Mouse (Mus musculus) heart, adult 18-20 months (tissue): ENCODE results near the gene Ctnnb1. TPM values are rescaled to one million over a fixed set of nuclear protein-coding genes. Genes with fewer than 3 reads are reported as not detected.
"Not testable (repeated sequence)": the region's sequence is repeated elsewhere in the genome, so short reads cannot be mapped to it uniquely, and the experiment has no call there.

Experiments used
- DNase-seq, 2 experiments: peaks; one replicate each; pipeline ENCODE4 v3.0.0; 2021 to 2022; ENCODE audit warnings: mixed read lengths in 1 of 2
- long read RNA-seq, 2 experiments: library from polyadenylated mRNA; stranded (forward); transcript quantifications; one replicate each; pipeline ENCODE4 v2.0.0; 2021
- total RNA-seq, 2 experiments: library from RNA; stranded (reverse); gene quantifications; 2 replicates each; pipeline ENCODE4 v1.2.3; 2021

Gene Ctnnb1
- total RNA-seq = 100 to 1,000 TPM; 384 to 392 TPM
- long read RNA-seq, experiment 1, transcript Ctnnb1-215 (1 exons, 1,292 nt) = minor isoform, 12 of 52 reads
- long read RNA-seq, experiment 1, transcript Ctnnb1-201 (15 exons, 3,623 nt) = major isoform, 16 of 52 reads
- long read RNA-seq, experiment 1, partial matches to known transcripts = 21 of 52 reads
- long read RNA-seq, experiment 1, other reads (novel, unspliced or antisense) = 3 of 52 reads
- long read RNA-seq, experiment 2, transcript Ctnnb1-201 (15 exons, 3,623 nt) = major isoform, 12 of 30 reads
- long read RNA-seq, experiment 2, transcript Ctnnb1-215 (1 exons, 1,292 nt) = minor isoform, 8 of 30 reads
- long read RNA-seq, experiment 2, partial matches to known transcripts = 8 of 30 reads
- long read RNA-seq, experiment 2, other reads (novel, unspliced or antisense) = 2 of 30 reads

- DNase-seq = no peak
Observed at GRCm38 (mm10) chr9:120929081-120929480, at the start of gene Ctnnb1. Gene Ctnnb1, plus strand, starts transcription at chr9:120929216.

DNA sequence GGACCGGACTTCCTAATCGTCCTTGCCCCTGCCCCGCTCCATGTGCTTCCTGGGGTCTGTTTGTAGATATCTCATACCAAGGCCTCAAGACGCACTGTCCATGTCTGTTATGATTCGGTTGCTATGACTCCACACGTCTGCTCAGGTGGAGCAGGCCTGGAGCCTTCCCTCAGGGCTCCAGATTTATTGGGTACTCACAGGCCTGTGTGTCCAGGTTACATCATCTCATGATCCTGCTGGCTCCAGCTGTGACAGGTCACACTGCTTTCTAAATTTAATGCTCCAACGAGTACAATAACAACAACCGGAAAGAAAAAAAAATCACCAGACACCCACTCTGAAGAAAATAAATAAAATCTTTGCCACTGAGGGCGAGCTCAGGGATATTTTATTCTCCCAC is 48.7 kb upstream of the Ctnnb1 start:
- DNase-seq = peak; percentile 50 to 64

GRCm38 (mm10) chr9:120881121-120881520 is 47.9 kb upstream of the Ctnnb1 start:
- peak; percentile 81 to 86 for DNase-seq

GRCm38 (mm10) chr9:120881839-120882238 is 47.2 kb upstream of the Ctnnb1 start:
- DNase-seq = no peak

DNA sequence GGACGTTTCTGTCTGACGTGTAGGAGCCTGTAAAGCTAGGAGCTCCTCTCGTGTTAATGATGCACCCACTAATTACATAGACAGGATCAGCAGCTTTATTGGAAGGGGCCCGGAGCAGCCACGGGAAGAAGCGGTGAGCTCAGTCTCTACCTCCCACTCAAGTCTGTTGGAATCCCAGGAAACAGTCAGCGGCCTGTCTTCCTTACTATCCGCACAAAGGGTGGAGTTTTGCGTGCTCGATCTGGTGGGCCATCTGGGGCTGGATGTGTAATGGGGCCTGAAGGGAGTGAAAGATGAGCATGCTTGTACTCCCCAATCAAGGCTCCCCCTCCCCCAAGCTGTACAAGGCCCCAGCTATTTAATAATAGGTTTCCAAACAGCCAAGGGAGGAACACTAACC is 44.3 kb upstream of the Ctnnb1 start:
- DNase-seq = no peak

GRCm38 (mm10) chr9:120887631-120888030 is 41.4 kb upstream of the Ctnnb1 start:
- no peak for DNase-seq

DNA sequence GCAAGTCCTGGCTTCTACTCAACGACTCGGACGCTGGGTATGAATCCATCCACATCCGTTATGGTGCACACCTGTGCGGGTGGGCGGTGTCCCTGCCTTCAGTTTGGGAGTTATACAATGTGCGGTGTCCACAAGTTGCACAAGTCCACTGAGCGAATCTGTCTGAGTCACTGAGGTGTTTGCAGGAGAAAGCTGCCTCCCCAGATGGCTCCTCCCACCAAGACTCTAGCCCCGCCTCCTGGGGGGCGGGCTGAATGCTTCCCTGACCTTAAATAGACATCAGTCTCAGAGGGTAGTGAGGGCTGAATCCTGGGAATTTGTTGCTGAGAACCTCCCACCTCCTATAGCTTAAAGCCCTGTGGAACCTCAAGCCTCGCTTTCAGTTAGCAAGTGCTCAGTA is 35.6 kb upstream of the Ctnnb1 start:
- DNase-seq = no peak

- DNase-seq = no peak
Observed at GRCm38 (mm10) chr9:120893971-120894370, 35.0 kb upstream of the Ctnnb1 start.

DNA sequence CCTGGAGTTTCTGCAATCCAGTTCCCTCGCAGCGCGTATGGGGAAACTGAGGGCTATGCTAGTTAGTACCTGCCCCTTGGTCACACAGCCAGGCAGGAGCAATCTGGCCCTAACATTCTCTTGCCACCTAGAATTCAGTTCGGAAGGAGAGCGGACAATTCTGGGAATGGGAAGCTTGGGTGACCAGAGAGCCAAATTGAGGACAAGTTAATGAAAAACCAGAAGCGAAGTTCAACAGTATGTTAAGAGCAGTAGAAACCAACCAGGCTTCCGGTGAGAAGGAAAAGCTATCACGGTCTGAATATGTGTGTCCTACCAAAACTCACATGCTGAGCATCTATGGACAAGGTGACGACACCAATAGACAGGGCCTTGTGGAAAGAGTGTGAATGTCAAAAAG is 34.6 kb upstream of the Ctnnb1 start:
- no peak for DNase-seq

GRCm38 (mm10) chr9:120896502-120896901 is 32.5 kb upstream of the Ctnnb1 start:
- DNase-seq = no peak

GRCm38 (mm10) chr9:120897269-120897668 is 31.7 kb upstream of the Ctnnb1 start:
- no peak for DNase-seq

DNA sequence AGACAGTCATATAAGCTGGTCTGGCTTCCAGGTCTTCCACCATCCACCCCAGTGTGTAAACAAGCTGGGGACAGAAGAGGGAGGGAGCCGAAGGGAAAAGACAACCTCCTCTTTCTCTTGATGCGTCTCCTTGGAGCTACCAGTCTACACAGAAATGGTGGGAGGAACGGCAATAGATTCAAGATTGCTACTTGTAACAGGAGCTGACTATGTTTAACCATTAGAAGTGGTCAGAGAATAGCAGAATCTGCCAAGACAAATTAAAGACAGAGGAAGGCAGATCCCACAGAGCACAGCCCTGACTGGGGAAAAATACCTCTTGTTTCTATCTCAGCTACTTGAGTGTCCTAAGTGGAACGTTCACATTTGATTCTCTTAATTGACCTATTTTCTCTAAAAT is 29.2 kb upstream of the Ctnnb1 start:
- DNase-seq = no peak

DNA sequence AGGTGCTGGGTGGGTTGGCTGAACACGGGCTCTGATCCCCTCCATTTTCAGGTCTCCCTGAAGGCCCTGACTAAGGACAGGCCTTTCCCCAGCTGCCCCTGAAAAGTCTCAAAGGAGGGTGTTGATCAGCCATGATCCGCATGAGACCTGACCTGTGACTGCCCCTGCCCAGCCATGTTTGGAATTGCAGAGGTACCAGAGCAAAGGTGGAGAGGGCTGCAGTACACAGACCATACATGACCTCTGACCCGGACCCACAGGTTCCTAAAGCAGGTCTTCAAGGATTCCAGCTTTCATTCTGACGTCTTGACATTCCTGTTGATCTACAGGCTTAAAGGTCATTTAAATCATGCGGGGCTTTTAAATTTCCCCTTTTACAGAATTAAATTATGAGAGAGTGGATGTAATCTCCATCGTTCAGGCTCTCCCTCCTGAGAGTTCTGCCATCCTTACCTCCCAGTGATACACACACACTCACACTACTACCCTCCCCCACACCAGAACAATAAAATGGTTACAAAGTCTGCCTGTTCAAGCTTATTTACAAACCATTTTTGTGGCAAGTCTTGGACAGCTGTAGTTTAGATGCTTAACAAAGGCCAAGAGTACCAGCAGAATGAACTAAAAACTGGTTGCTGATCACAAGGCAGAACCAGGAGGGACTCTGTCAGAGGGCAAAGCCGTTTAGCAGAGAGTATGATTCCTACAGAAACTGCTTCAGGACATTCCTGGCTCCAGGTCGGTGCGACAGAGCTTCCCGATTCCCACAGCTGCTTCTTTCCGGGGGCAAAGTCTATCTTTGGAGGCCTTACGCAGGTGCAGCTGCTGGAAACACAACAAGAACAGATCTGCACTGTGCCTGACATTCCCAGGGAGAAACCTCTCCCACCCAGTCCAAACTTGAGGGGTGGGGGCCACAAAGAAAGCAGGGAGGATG is 28.4 kb upstream of the Ctnnb1 start:
- no peak for DNase-seq

DNA sequence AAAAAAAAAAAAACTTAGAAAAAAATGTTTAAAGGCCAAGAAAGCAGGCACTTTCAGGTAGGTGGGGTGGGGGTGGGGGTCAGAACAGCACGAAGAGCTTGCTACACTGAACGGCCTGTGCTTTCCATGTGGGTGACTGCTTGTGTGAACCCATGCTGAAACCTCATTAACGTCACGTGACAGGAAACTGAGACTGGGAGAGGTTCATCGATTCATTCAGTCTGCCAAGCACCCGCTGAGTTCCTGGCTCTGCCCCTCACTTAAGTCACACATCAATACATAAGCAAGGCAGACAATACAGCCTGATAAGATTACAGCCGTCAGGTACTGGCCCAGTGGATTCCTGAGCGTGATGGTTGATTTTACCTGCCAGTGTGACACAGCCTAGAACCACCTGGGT is 26.5 kb upstream of the Ctnnb1 start:
- no peak for DNase-seq

GRCm38 (mm10) chr9:120908461-120908860 is 20.6 kb upstream of the Ctnnb1 start:
- DNase-seq = no peak

- no peak for DNase-seq
Observed at GRCm38 (mm10) chr9:120913152-120913551, 15.9 kb upstream of the Ctnnb1 start.

- DNase-seq = no peak
Observed at GRCm38 (mm10) chr9:120914429-120914828, 14.6 kb upstream of the Ctnnb1 start.

- DNase-seq = peak; percentile 47 to 65
Observed at GRCm38 (mm10) chr9:120914877-120915459, 14.0 kb upstream of the Ctnnb1 start.

DNA sequence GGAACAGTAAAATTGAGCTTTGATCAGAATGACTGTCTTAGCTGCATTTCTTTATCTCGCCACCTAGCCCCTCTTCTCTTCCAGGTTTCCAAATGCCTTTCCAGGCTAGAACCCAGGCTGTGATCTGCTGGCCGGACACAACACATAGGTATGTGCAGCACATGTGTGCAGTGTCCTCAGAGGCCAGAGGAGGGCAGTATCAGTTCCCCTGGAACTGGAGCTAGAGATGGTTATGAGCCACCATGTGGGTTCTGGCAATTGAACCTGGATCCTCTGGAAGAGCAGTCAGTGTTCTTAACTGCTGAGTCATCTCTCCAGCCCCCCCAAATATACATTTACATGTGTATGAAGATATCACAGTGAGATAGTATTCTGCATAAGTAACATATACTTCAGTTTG is 11.4 kb upstream of the Ctnnb1 start:
- not testable (repeated sequence) for DNase-seq

- DNase-seq = no peak
Observed at GRCm38 (mm10) chr9:120918211-120918610, 10.8 kb upstream of the Ctnnb1 start.

- DNase-seq = no peak
Observed at GRCm38 (mm10) chr9:120918642-120919041, 10.4 kb upstream of the Ctnnb1 start.

DNA sequence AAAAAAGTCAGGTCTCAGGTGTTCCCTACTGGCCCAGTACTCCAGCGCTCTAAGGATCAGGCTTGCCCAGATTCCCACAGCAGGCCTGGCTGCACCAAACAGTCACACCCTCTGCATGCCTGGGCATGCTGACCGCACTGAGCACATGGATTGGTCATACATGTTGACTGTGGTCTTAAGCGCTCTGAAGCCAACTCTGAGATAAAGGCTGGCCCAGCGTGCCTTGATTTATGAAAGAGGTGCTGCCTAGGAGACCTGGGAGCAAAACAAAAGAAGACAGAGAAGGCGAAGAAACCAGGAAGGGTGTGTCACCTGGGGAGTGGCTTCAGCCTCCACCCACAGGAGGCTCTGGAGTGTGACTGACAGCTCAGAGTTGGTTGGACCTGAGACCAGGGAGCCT is 9.9 kb upstream of the Ctnnb1 start:
- no peak for DNase-seq

DNA sequence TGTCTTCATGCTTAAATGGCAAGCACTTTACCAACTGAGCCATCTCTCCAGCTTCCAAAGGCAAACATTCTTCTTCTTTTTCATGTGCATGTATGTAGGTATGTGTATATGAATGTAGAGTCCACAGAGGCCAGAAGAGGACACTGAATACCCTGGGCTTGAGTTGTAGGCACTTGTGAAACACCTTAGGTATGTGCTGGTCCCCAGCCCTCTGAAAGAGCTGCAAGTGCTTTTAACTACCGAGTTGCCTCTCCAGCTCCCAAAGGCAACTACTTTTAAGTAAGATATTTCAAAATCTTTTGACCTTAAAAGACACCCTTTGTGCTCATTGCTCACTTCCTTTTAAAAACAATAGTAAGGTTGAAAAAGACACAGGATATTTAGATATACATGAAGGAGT is 2.9 kb upstream of the Ctnnb1 start:
- DNase-seq = no peak
